Mouse (Mus musculus): ENCODE measurements around the gene A2ml1. TPM values are rescaled to one million over a fixed set of nuclear protein-coding genes. Genes with fewer than 3 reads are reported as not detected.

A2ml1 gene
- total RNA-seq (2023): not detected

GRCm38 (mm10) chr6:128581508-128581907 is at the start of gene A2ml1:
Gene A2ml1, minus strand, starts transcription at chr6:128581608.

GRCm38 (mm10) chr6:128623433-128623832 is 42.0 kb upstream of the A2ml1 start, which contains the start of gene Klrb1a:
Gene Klrb1a, minus strand, starts transcription at chr6:128623533.

GRCm38 (mm10) chr6:128526601-128527000 is 54.8 kb downstream of the A2ml1 start, which contains the start of gene Pzp:
Gene Pzp, minus strand, starts transcription at chr6:128526720.

Other genes starting within 250 kb of the A2ml1 start
- gene Tulp3, start 225.8 kb downstream of the A2ml1 start, total RNA-seq (2023): 5.4 TPM
- gene Rhno1, start 218.7 kb downstream of the A2ml1 start, total RNA-seq (2023): 52.9 TPM
- gene Foxm1, start 218.6 kb downstream of the A2ml1 start, total RNA-seq (2023): 11.5 TPM
- not detected for gene Tex52, start 206.2 kb downstream of the A2ml1 start, total RNA-seq (2023)
- not detected for gene Gm44596, start 206.1 kb downstream of the A2ml1 start, total RNA-seq (2023)
- gene Nrip2, start 182.3 kb downstream of the A2ml1 start, total RNA-seq (2023): not detected
- gene Itfg2, start 156.7 kb downstream of the A2ml1 start, total RNA-seq (2023): 73.1 TPM
- 68.7 TPM for gene Fkbp4, start 142.9 kb downstream of the A2ml1 start, total RNA-seq (2023)
- gene Pzp, start 54.9 kb downstream of the A2ml1 start, total RNA-seq (2023): not detected
- gene Klrb1a, start 41.9 kb upstream of the A2ml1 start, total RNA-seq (2023): 0.91 TPM
- 5.7 TPM for gene Clec2h, start 80.8 kb upstream of the A2ml1 start, total RNA-seq (2023)
- not detected for gene Klrb1, start 141.5 kb upstream of the A2ml1 start, total RNA-seq (2023)
- gene Klrb1c, start 207.6 kb upstream of the A2ml1 start, total RNA-seq (2023): 3.5 TPM
- gene Gm44511, start 244.7 kb upstream of the A2ml1 start, total RNA-seq (2023): not detected
- gene Klrb1b, start 244.7 kb upstream of the A2ml1 start, total RNA-seq (2023): 2.1 TPM

Measured in CD4-positive naive resting alpha-beta T cell, adult 76 days (primary cell).